Mouse (Mus musculus): Measurements from ENCODE around the gene Lpp. TPM values are rescaled to one million over a fixed set of nuclear protein-coding genes. Genes with fewer than 3 reads are reported as not detected.
A peak's percentile ranks its signal among the peaks of the same experiment; 100 is the strongest.

The Lpp gene
- polyA plus RNA-seq, 1 experiment from 2014 or later: 63.0 TPM

DNA sequence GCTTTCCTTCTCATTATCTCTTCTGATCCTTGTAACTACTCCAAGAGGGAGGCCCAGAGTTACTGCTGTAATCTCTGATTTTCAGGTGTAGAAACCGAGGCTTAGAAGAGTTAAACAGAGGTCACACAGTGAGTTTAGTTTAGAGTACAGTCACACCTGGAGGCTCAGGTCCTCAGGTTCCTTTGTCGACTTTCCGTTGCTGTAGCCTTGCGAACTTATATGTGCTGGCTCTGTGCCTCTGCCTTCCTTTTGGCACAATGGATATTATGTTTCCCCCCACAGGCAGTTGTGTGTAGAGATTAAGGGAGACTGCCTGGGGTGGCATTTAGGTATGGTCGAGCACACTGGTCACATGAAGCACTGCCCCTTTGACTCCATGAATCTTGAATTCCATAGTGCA, 50.2 kb downstream of the Lpp start:
- H3K4me1 ChIP-seq (replicated peaks): peaks cover 37% of the 10 kb centered on the region
- WGBS: 52% methylated on average over 5 of the region's 5 CpGs
- H3K4me3 ChIP-seq (replicated peaks): no peak overlapping the region
- 0 out of 2 replicates have a peak, but pooled peaks cover 3% of the 10 kb centered on the region for H3K36me3 ChIP-seq
- no peaks in the 10 kb centered on the region for H3K27me3 ChIP-seq (replicated peaks)
- no peaks in the 10 kb centered on the region for H3K9me3 ChIP-seq
- no peak for ATAC-seq
- H3K4me2 ChIP-seq (replicated peaks): no peak overlapping the region
- H3K27ac ChIP-seq: peak overlapping the region; percentile 32; the same call in 1 of the 2 replicates
- H3K9ac ChIP-seq: no peak overlapping the region

- no peak for ATAC-seq
- Histone ChIP-seq H3K27ac (no peak overlapping the region), H3K4me3 (replicated peaks) (no peak overlapping the region), H3K4me2 (replicated peaks) (no peak overlapping the region), H3K27me3 (replicated peaks) (no peaks in the 10 kb centered on the region), H3K9me3 (no peaks in the 10 kb centered on the region), H3K4me1 (replicated peaks) (peaks cover 44% of the 10 kb centered on the region), H3K36me3 (0 out of 2 replicates have a peak, but pooled peaks cover 3% of the 10 kb centered on the region), H3K9ac (no peak overlapping the region)
- WGBS: 48% methylated on average over 4 of the region's 4 CpGs
Observed at GRCm38 (mm10) chr16:24444818-24445217, 51.5 kb downstream of the Lpp start.

GRCm38 (mm10) chr16:24445473-24445872, 52.2 kb downstream of the Lpp start:
- 75% methylated on average over 3 of the region's 3 CpGs for WGBS
- Histone ChIP-seq H3K36me3 (0 out of 2 replicates have a peak, but pooled peaks cover 3% of the 10 kb centered on the region), H3K4me2 (replicated peaks) (no peak overlapping the region), H3K9me3 (no peaks in the 10 kb centered on the region), H3K9ac (no peak overlapping the region), H3K27me3 (replicated peaks) (no peaks in the 10 kb centered on the region), H3K4me1 (replicated peaks) (peaks cover 49% of the 10 kb centered on the region), H3K27ac (no peak overlapping the region), H3K4me3 (replicated peaks) (no peak overlapping the region)
- no peak for ATAC-seq

GRCm38 (mm10) chr16:24446449-24446848, 53.1 kb downstream of the Lpp start:
- no peak for ATAC-seq
- no peak overlapping the region for H3K27ac ChIP-seq

DNA sequence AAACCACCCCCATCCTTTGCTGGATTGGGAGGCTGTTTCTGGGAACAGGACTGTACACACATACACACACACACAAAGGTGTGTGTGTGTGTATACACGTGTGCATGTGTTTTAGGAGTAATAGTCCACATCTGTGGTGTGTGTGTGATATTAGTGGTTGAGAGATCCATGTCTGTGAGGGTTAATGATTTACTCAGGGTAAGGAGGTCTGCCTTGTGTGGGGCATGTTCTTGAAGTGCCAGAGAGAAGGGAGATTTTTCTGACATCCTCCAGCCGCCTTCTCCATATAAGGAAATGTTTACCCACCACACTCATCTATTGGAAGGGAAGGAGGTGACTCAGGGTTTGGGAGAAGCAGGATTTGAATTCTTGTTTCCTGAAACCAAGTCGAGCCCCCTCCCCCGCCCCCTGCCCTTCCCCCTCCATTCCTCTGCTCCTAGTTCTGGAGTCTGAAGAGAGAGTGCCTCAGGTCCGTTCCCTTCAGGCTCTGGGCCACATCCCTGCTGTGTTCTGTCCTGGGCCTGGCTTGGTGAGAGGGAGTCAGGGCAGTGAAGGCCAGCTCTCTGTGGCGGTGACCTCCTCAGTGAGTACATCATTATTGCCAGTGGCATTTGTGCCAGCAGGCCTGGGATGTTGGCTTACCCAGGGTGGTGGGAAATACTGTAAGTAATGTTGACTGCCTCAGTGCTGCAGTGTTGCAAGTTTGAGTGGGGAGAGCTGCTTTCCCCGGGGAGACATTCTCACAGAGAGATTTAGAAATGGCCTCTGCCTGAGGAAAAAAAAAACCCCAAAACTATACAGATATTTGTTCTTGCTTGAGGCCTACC, 54.6 kb downstream of the Lpp start:
- peak; percentile 81 for ATAC-seq
- peak overlapping the region; percentile 9; the same call in 1 of the 2 replicates for H3K4me3 ChIP-seq (replicated peaks)
- 0 out of 2 replicates have a peak, but pooled peaks cover 3% of the 10 kb centered on the region for H3K36me3 ChIP-seq
- peaks cover 53% of the 10 kb centered on the region for H3K4me1 ChIP-seq (replicated peaks)
- whole genome bisulfite sequencing: 25% methylated on average over 7 of the region's 7 CpGs
- H3K9ac ChIP-seq: peak overlapping the region; percentile 30; the same call in 1 of the 2 replicates
- peak overlapping the region; percentile 90 for H3K27ac ChIP-seq
- no peaks in the 10 kb centered on the region for H3K9me3 ChIP-seq
- no peaks in the 10 kb centered on the region for H3K27me3 ChIP-seq (replicated peaks)
- H3K4me2 ChIP-seq (replicated peaks): peak overlapping the region; percentile 53

More at GRCm38 (mm10) chr16:24446449-24446848, 53.1 kb downstream of the Lpp start:
- no peaks in the 10 kb centered on the region for H3K27me3 ChIP-seq (replicated peaks)
- H3K4me3 ChIP-seq (replicated peaks): no peak overlapping the region
- H3K9me3 ChIP-seq: no peaks in the 10 kb centered on the region
- H3K9ac ChIP-seq: no peak overlapping the region
- H3K4me1 ChIP-seq (replicated peaks): peaks cover 49% of the 10 kb centered on the region
- H3K4me2 ChIP-seq (replicated peaks): no peak overlapping the region
- whole genome bisulfite sequencing: 64% methylated on average over 1 of the region's 1 CpGs
- 0 out of 2 replicates have a peak, but pooled peaks cover 3% of the 10 kb centered on the region for H3K36me3 ChIP-seq

- Histone ChIP-seq H3K36me3 (0 out of 2 replicates have a peak, but pooled peaks cover 3% of the 10 kb centered on the region), H3K4me2 (replicated peaks) (peak overlapping the region; percentile 53), H3K4me1 (replicated peaks) (peaks cover 50% of the 10 kb centered on the region), H3K9me3 (no peaks in the 10 kb centered on the region), H3K27me3 (replicated peaks) (no peaks in the 10 kb centered on the region), H3K4me3 (replicated peaks) (peak overlapping the region; percentile 9; the same call in 1 of the 2 replicates), H3K9ac (0 out of 2 replicates have a peak overlapping the region, but pooled peaks have one; percentile 20), H3K27ac (peak overlapping the region; percentile 90)
- no peak for ATAC-seq
- 49% methylated on average over 2 of the region's 2 CpGs for WGBS
Observed at GRCm38 (mm10) chr16:24448493-24448845, 55.2 kb downstream of the Lpp start.

GRCm38 (mm10) chr16:24449806-24450205, 56.5 kb downstream of the Lpp start:
- Histone ChIP-seq H3K9ac (peak overlapping the region; percentile 40), H3K4me2 (replicated peaks) (peak overlapping the region; percentile 53), H3K4me1 (replicated peaks) (peaks cover 50% of the 10 kb centered on the region), H3K27ac (peak overlapping the region; percentile 90), H3K9me3 (no peaks in the 10 kb centered on the region), H3K27me3 (replicated peaks) (no peaks in the 10 kb centered on the region), H3K4me3 (replicated peaks) (peak overlapping the region; percentile 20), H3K36me3 (0 out of 2 replicates have a peak, but pooled peaks cover 3% of the 10 kb centered on the region)
- WGBS: 9% methylated on average over 8 of the region's 8 CpGs
- peak; percentile 84 for ATAC-seq

DNA sequence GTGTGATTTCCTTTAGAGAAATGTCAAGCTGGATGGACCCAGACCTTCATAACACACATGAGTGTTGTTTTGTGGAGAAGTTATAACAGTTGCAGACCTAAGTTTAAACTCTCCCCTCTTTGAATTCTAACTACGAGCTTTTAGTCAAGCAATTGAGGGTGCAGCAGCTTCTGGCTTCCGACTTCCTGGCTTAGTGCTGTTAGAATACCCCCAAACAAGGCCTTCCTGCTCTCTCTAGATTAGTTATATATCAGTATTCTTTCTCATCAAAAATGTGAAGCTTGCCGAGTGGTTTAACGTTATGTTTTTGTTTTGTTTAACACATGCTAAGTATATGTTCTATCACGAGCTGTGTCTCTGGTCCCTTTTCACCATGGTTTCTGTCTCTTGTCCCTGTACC, 56.9 kb downstream of the Lpp start:
- Histone ChIP-seq H3K4me3 (replicated peaks) (peak overlapping the region; percentile 20; the same call in 1 of the 2 replicates), H3K9ac (no peak overlapping the region; the same call in 1 of the 2 replicates), H3K4me1 (replicated peaks) (peaks cover 53% of the 10 kb centered on the region), H3K9me3 (no peaks in the 10 kb centered on the region), H3K27me3 (replicated peaks) (no peaks in the 10 kb centered on the region), H3K4me2 (replicated peaks) (peak overlapping the region; percentile 53), H3K27ac (peak overlapping the region; percentile 90), H3K36me3 (0 out of 2 replicates have a peak, but pooled peaks cover 3% of the 10 kb centered on the region)
- ATAC-seq: no peak
- WGBS: 35% methylated on average over 5 of the region's 5 CpGs

GRCm38 (mm10) chr16:24451123-24451522, 57.8 kb downstream of the Lpp start:
- 0 out of 2 replicates have a peak, but pooled peaks cover 3% of the 10 kb centered on the region for H3K36me3 ChIP-seq
- peaks cover 58% of the 10 kb centered on the region for H3K4me1 ChIP-seq (replicated peaks)
- H3K4me2 ChIP-seq (replicated peaks): no peak overlapping the region
- no peak overlapping the region for H3K4me3 ChIP-seq (replicated peaks)
- no peak overlapping the region for H3K27ac ChIP-seq
- H3K9ac ChIP-seq: no peak overlapping the region
- no peak for ATAC-seq
- no peaks in the 10 kb centered on the region for H3K9me3 ChIP-seq
- WGBS: 70% methylated on average over 5 of the region's 5 CpGs
- no peaks in the 10 kb centered on the region for H3K27me3 ChIP-seq (replicated peaks)

DNA sequence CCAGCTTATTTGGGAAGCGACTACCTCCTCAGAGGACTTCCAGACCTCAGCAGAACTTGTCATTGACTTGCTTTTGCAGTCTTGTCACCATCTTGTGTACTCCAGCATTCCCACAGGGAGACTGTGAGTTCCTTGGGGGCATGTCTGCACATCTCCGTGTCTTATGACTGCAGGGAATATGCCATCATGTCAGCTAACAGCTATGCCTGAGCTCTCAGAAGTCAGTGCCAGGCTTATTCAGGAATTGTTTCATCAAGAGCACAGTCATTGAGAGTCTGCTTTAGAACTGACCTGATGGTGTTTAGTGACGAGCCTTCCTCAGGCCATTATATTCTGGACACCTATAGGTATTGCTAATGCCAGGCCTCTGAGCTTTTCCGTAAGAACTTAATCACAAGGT, 60.2 kb downstream of the Lpp start:
- Histone ChIP-seq H3K9me3 (no peaks in the 10 kb centered on the region), H3K9ac (no peak overlapping the region), H3K4me3 (replicated peaks) (no peak overlapping the region), H3K36me3 (no peaks in the 10 kb centered on the region), H3K27ac (no peak overlapping the region), H3K4me2 (replicated peaks) (no peak overlapping the region), H3K4me1 (replicated peaks) (peaks cover 46% of the 10 kb centered on the region), H3K27me3 (replicated peaks) (no peaks in the 10 kb centered on the region)
- no peak for ATAC-seq
- 83% methylated on average over 4 of the region's 4 CpGs for WGBS

- Histone ChIP-seq H3K4me3 (replicated peaks) (no peak overlapping the region), H3K9ac (no peak overlapping the region), H3K4me1 (replicated peaks) (peaks cover 45% of the 10 kb centered on the region), H3K36me3 (no peaks in the 10 kb centered on the region), H3K27ac (peak overlapping the region; percentile 52), H3K4me2 (replicated peaks) (no peak overlapping the region), H3K9me3 (no peaks in the 10 kb centered on the region), H3K27me3 (replicated peaks) (no peaks in the 10 kb centered on the region)
- 10% methylated on average over 4 of the region's 4 CpGs for WGBS
- peak; percentile 45 for ATAC-seq
Observed at GRCm38 (mm10) chr16:24454493-24454892, 61.2 kb downstream of the Lpp start.

DNA sequence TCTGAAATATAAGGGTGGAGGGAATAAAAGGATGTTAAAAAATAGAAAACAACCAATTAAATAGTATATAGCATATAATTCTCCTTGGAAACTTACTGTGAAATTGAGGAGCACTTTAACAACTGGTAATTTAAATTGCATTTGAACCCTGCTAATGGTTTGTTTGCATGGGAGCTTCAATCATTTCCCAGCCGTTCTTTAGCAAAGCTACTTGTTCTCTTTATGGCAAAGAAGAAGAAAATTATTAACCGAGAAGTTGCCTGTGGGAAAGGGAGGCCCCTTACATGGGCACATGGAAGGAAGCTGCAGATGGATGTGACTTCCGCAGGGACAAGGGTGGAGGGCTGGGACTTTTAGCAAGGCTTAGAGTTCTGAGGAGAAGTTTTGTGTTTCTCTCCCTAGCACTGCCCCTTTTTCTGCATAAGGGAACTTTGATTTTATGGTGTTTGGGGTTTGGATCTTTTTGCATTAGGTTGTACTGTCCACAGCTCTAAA, 62.1 kb downstream of the Lpp start:
- H3K36me3 ChIP-seq: no peaks in the 10 kb centered on the region
- no peaks in the 10 kb centered on the region for H3K27me3 ChIP-seq (replicated peaks)
- ATAC-seq: peak; percentile 60
- H3K4me1 ChIP-seq (replicated peaks): peaks cover 44% of the 10 kb centered on the region
- no peak overlapping the region; the same call in 1 of the 2 replicates for H3K4me2 ChIP-seq (replicated peaks)
- peak overlapping the region; percentile 54 for H3K27ac ChIP-seq
- H3K9ac ChIP-seq: no peak overlapping the region
- WGBS: 31% methylated on average over 3 of the region's 3 CpGs
- no peaks in the 10 kb centered on the region for H3K9me3 ChIP-seq
- H3K4me3 ChIP-seq (replicated peaks): no peak overlapping the region
